Mouse (Mus musculus) CH12.LX (cell line): ENCODE results near the gene Tmem37.

Source experiments
- CTCF ChIP-seq, 2 experiments: IDR thresholded peaks in 1 of 2; conservative IDR thresholded peaks in 1 of 2; 2 replicates each; pipeline ENCODE4 v1.5.1; 2011 to 2012; ENCODE audit warnings: low read depth in 2 of 2, low read length in 2 of 2, improper control_type of control experiment in 1 of 2, inconsistent platforms in 1 of 2, mild to moderate bottlenecking in 1 of 2, moderate library complexity in 1 of 2
- ELF1 ChIP-seq: IDR thresholded peaks from 2 replicates; pipeline ENCODE4 v1.6.1; 2014; ENCODE audit warnings: low read depth, mild to moderate bottlenecking, inconsistent platforms, low read length, improper control_type of control experiment
- MAFK ChIP-seq: IDR thresholded peaks from 2 replicates; pipeline ENCODE4 v1.6.1; 2011; ENCODE audit warnings: low read length, improper control_type of control experiment; ENCODE audit not compliant: insufficient replicate concordance
- MEF2A ChIP-seq: IDR thresholded peaks from 2 replicates; pipeline ENCODE4 v1.6.1; 2014; ENCODE audit warnings: low read depth, mild to moderate bottlenecking, inconsistent platforms, low read length, improper control_type of control experiment, borderline replicate concordance
- NELFE ChIP-seq: IDR thresholded peaks from 2 replicates; pipeline ENCODE4 v1.6.1; 2011; ENCODE audit warnings: low read depth, low read length, improper control_type of control experiment
- RCOR1 ChIP-seq: conservative IDR thresholded peaks from 2 replicates; pipeline ENCODE4 v1.6.1; 2012; ENCODE audit warnings: low read depth, mild to moderate bottlenecking, inconsistent platforms, low read length, improper control_type of control experiment

GRCm38 (mm10) chr1:120086644-120087043 is 12.8 kb upstream of the Tmem37 start:
- no peak for TF ChIP-seq MEF2A
- no peak for TF ChIP-seq CTCF (conservative IDR thresholded peaks at IDR 0.05 in 1 of 2, IDR thresholded peaks at IDR 0.05 in 1 of 2; ENCODE audit: low read depth in 2 of 2, low read length in 2 of 2)
- no peak for TF ChIP-seq MAFK
- no peak for TF ChIP-seq NELFE
- no peak for TF ChIP-seq RCOR1
- no peak for TF ChIP-seq ELF1
